Mouse (Mus musculus) embryonic fibroblast, embryonic 13.5 days (primary cell): ENCODE measurements around the gene Sod2. TPM values are rescaled to one million over a fixed set of nuclear protein-coding genes. Genes with fewer than 3 reads are reported as not detected.
"Not testable (repeated sequence)": the region's sequence is repeated elsewhere in the genome, so short reads cannot be mapped to it uniquely, and the experiment has no call there.

ENCODE experiments used
- H3K27ac ChIP-seq: 2 replicates; pipeline ENCODE4 v1.5.1; 2012; ENCODE audit warnings: low read length, control low read depth, inconsistent platforms; ENCODE audit not compliant: insufficient read depth
- H3K4me1 ChIP-seq: 2 replicates; pipeline ENCODE4 v1.6.1; 2011; ENCODE audit warnings: low read length; ENCODE audit not compliant: control insufficient read depth, insufficient read depth
- H3K4me3 ChIP-seq: 2 replicates; pipeline ENCODE4 v1.5.1; 2011; ENCODE audit warnings: mild to moderate bottlenecking, control low read depth, low read length; ENCODE audit not compliant: insufficient read depth
- CTCF ChIP-seq: IDR thresholded peaks from 2 replicates; pipeline ENCODE4 v1.5.1; 2011; ENCODE audit warnings: mild to moderate bottlenecking, control low read depth, low read length, moderate library complexity, borderline replicate concordance; ENCODE audit not compliant: insufficient read depth
- POLR2A ChIP-seq: IDR thresholded peaks from 2 replicates; pipeline ENCODE4 v1.6.1; 2011; ENCODE audit warnings: low read depth, mild to moderate bottlenecking, control low read depth, low read length, moderate library complexity
- polyA plus RNA-seq: library from polyadenylated mRNA; stranded (reverse); fragments of >200 nt; gene quantifications from 2 replicates; pipeline ENCODE4 v1.2.4, GENCODE M21; 2011; ENCODE audit warnings: low read depth; ENCODE audit not compliant: missing spikeins, insufficient read length

The Sod2 gene
- polyA plus RNA-seq: 52.9 and 53.8 TPM in 2 replicates

DNA sequence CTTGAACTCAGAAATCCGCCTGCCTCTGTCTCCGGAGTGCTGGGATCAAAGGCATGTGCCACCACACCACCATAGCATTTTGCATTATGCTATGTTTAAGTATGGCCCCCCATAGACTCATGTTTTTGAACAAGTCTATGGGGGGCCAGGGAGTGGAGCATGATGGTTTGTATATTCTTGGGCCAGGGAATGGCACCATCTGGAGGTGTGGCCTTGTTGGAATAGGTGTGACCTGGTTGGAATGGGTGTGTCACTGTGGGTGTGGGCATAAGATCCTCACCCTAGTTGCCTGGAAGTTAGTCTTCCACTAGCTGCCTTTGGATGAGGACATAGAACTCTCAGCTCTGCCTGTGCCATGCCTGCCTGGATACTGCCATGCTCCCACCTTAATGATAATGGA is at the start of gene Sod2:
Sod2 (plus strand) TSS at position 301 of the 400 bp plus-strand sequence.
- Histone ChIP-seq H3K27ac (peak within 1 kb of the TSS; percentile 31; the same call in 1 of the 2 replicates), H3K4me3 (peak within 1 kb of the TSS; percentile 25; the same call in 1 of the 2 replicates)
- H3K4me1 ChIP-seq: not testable (repeated sequence)

DNA sequence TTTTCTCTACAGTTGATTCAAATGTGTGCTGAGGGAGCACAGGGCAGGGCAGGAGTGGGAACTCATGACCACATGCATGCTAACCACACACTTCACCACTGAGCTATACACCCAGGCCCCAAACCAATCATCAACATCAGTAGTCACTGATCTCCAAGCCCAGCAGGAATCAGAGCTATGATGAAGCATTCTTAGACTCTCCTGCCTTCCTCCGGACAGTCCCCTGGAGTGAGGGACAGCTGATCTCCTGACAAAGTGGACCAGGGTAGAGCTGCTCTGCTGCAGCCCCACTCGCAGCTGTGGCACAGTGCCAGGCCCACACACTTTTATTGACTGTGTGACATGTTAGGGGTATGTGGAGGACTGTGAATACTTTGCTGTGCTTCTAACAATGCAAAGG is 47.3 kb upstream of the Sod2 start:
- not testable (repeated sequence) for H3K27ac ChIP-seq, H3K4me1 ChIP-seq
- H3K4me3 ChIP-seq: peak overlapping the region; percentile 23

DNA sequence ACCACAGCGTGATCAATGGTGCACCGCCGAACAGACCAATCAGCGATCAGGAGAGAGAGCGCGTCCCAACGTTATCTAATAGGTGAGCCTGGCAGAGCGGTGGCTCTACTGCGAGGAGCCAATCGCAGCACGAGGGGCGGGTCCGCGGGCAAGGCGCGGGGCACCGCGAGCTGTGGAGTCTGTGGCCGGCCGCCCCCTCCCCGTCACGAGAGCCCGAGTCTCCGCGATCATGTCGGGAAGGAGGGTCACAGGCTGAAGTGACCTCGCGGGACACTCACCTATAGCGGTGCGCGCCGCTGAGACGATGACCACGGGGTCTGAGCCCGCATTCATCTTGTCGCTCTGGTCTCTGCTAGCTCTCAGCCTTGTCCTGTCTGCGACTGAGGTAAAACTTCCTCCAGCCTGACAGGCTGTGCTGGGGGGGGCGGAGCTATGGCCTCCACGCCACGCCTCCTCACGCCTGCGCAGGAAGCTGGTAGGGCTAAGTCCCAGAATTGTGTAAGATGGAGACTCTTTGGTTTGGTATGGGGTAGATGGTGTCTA is 46.2 kb upstream of the Sod2 start, which contains the start of gene Acat2:
Acat2 (minus strand) TSS at position 417 of the 543 bp plus-strand sequence.
- Histone ChIP-seq H3K4me3 (peak within 1 kb of the TSS; percentile 67), H3K4me1 (no peaks in the 10 kb centered on the region), H3K27ac (peak within 1 kb of the TSS; percentile 24; the same call in 1 of the 2 replicates)
- TF ChIP-seq POLR2A (peak; percentile 97), CTCF (no peak)

DNA sequence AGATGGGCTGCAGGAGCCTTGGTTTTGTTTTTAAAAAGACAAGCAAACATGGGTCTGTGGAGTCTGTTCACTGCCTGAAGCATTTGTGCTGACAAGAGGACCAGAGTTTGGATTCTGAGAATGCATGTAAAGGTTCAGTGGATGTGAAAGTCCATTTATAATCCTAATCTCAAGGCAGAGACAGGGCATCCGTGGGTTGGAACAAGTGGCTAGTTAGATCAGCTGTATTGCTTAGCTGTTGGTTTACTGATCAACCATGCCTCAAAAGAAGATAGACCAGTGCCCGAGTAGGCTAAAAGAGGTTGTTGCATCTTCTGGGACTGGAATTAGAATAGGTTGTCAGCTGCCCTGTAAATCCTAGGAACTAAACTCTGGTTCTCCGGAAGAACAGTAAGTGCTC is 43.2 kb upstream of the Sod2 start:
- no peak overlapping the region for H3K4me3 ChIP-seq
- no peaks in the 10 kb centered on the region for H3K4me1 ChIP-seq
- TF ChIP-seq POLR2A (no peak), CTCF (no peak)
- H3K27ac ChIP-seq: peak overlapping the region; percentile 7; the same call in 1 of the 2 replicates

DNA sequence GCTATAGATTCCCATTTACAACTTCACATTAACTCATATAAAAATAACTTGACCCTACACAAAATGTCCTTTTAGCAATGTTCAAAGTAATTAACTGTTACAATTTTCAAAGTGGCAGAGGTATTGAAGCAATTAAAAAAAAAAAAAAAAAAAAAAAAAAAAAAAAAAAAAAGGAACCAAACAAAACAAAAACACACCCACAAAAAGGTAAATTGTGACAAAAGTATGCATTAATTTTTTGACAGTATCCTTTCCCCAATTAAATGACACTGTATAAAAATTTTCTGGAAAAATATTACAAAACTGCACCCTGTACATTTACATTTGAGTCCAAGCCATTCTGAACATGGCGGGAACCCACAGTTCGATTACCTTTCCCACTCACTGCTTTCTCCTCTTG is 39.5 kb upstream of the Sod2 start:
- Histone ChIP-seq H3K4me1 (no peaks in the 10 kb centered on the region), H3K4me3 (no peak overlapping the region), H3K27ac (no peak overlapping the region)
- TF ChIP-seq POLR2A (no peak), CTCF (no peak)

DNA sequence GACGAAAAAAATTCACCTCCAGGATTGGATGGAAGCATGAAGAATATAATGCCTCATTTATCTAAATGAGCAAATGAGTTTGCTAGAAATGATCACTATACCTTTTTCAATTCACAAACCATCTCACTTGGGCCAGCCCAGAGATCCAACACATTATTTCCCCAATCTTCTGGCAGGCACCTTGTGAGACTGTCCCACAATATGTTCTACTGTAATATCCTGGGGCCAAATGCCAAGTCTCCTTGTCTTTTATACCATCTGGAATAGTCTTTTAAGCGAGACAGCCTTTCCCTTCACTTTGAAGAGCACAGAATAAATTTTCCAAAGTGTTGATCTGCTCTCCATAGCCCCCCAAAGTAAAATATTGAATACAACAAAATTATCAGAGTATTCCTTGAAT is 32.8 kb upstream of the Sod2 start:
- no peak overlapping the region for H3K27ac ChIP-seq
- no peak for TF ChIP-seq POLR2A
- no peak for TF ChIP-seq CTCF
- H3K4me1 ChIP-seq: no peaks in the 10 kb centered on the region
- H3K4me3 ChIP-seq: no peak overlapping the region

DNA sequence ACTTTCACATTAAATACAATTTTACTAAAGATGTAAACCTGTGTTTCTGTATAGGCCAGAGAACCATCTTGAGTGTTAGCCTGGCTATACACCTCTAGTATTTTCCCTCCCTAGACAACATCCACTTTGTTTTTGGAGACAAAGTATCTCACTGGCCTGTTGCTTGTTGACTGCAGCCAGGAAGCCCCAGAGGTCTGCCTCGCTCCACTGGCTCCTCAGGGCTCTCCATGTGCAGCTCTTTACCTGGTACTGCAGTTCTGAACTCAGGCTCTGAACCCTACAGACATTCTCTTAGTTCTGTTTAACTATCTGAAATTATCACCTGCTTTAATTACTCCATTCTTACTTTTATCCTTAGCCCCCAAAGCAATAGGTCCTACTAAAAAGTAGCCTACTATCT is 28.1 kb upstream of the Sod2 start:
- no peak overlapping the region for H3K4me3 ChIP-seq
- TF ChIP-seq POLR2A (no peak), CTCF (no peak)
- no peaks in the 10 kb centered on the region for H3K4me1 ChIP-seq

DNA sequence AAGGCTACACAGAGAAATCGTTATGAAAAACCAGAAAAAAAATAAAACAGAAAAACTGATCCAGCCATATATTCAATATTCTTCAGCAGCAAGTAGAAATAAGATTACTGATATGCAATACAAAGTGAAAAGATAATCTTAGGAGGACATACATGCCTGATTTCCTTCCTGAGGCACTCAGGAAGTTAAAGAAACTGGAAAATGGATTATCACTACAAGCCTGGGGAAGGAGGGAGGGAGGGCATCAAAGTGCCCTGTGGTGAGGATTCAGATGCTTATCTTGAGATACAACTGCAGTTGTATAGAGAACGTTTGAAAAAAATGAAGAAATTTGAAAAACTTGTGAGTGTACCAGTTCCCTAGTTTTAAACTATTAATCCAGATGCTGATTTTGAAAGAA is 22.7 kb upstream of the Sod2 start:
- TF ChIP-seq POLR2A (no peak), CTCF (no peak)
- no peak overlapping the region for H3K27ac ChIP-seq
- no peak overlapping the region for H3K4me3 ChIP-seq
- H3K4me1 ChIP-seq: no peaks in the 10 kb centered on the region

More for the DNA sequence above, 28.1 kb upstream of the Sod2 start:
- no peak overlapping the region for H3K27ac ChIP-seq

DNA sequence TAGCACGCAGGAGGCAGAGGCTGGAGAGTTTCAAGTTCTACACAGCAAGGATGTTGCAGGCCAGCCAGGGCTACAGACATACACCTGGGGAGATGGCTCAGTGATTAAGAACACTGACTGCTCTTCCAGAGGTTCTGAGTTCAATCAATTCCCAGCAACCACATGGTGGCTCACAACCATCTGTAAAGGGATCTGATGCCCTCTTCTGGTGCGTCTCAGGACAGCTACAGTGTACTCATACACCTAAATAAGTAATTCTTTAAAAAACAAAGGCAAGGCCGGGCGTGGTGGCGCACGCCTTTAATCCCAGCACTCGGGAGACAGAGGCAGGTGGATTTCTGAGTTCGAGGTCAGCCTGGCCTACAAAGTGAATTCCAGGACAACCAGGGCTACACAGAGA is 18.6 kb upstream of the Sod2 start:
- H3K4me1 ChIP-seq, H3K27ac ChIP-seq, H3K4me3 ChIP-seq: not testable (repeated sequence)

DNA sequence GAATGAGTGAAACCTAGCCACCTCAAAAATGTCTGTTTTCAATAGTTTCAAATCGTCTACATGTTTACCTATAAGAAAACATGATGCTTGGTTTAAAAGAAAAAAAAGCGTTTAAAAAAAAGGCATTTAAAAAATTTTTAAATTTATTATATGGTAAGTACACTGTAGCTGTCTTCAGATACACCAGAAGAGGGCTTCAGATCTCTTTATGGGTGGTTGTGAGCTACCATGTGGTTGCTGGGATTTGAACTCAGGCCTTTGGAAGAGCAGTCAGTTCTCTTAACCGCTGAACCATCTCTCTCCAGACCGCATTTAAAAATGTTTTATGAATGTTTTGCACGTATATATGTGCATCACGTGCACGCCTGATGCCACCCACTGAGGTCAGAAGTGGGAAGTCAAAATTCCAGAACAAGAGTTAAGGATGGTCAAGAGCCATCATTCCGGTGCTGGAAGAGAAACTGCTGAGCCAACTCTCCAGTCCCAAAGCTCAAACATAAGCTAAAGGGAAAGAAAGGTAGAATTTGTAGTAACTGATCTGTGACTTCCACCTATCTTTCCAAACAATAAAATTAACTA is 16.0 kb upstream of the Sod2 start:
- TF ChIP-seq POLR2A (no peak), CTCF (no peak)
- no peak overlapping the region for H3K27ac ChIP-seq
- peak overlapping the region; percentile 77 for H3K4me3 ChIP-seq
- no peaks in the 10 kb centered on the region for H3K4me1 ChIP-seq

DNA sequence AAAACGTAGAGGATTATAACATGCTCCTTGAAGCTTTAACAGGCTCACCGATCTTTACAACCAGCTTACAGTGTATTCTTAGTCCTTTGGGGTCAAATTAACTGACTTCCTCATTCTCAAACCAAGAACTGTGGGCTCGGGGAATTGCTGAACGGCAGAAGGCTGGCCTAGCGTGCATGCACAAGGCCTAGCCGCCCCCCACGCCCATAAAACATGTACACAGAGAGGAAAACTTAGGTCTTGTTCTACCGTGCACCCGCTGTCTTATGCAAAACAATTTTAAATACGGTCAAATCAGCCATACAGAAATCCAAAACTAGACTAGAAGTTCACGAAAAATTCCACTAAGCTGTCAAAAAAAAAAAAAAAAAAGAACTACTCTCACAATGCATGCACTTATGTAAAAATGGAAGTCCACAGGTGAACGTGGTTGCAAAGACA is 15.4 kb upstream of the Sod2 start:
- peak overlapping the region; percentile 77 for H3K4me3 ChIP-seq
- 0 out of 2 replicates have a peak overlapping the region, but pooled peaks have one; percentile 97 for H3K27ac ChIP-seq
- no peak for TF ChIP-seq POLR2A
- TF ChIP-seq CTCF: no peak
- H3K4me1 ChIP-seq: no peaks in the 10 kb centered on the region
